Mouse (Mus musculus): Measurements from ENCODE around the gene Lrrc25. TPM values are rescaled to one million over a fixed set of nuclear protein-coding genes. Genes with fewer than 3 reads are reported as not detected.

Lrrc25 gene
- polyA plus RNA-seq, 1 experiment from 2014 or later: 4.0 TPM

DNA sequence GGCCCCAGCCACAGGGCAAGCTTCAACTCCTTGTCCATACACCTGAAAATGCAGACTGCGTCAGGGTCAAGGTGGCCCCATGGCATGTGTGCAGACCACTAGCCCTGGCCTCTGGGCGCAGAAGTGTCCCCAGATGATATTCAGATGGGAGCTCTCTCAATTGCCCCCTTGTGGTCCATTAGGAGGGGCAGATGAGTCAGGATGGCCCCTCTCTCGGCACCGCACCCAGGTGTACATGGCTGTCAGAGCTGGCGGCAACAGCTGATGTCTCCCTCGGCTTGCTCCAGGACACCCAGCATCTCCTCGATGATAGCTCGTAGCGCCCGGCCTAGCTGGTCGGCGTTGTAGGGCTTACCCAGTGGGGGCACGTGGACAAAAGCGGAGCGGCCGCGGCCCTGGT, 34.4 kb downstream of the Lrrc25 start:
- Histone ChIP-seq H3K27me3 (no peaks in the 10 kb centered on the region), H3K9me3 (replicated peaks) (no peaks in the 10 kb centered on the region), H3K36me3 (peaks cover 38% of the 10 kb centered on the region), H3K4me1 (peaks cover 26% of the 10 kb centered on the region), H3K4me3 (replicated peaks) (no peak overlapping the region), H3K9ac (no peak overlapping the region), H3K4me2 (replicated peaks) (no peak overlapping the region), H3K27ac (replicated peaks) (0 out of 2 replicates have a peak overlapping the region, but pooled peaks have one; percentile 60)
- WGBS: 94% methylated on average over 17 of the region's 17 CpGs
- no peak for ATAC-seq (ENCODE audit: insufficient number of reproducible peaks, low FRiP score, low TSS enrichment, low read depth)

GRCm38 (mm10) chr8:70653226-70653625, 37.3 kb downstream of the Lrrc25 start:
- Histone ChIP-seq H3K4me1 (peaks cover 17% of the 10 kb centered on the region), H3K4me2 (replicated peaks) (no peak overlapping the region), H3K9ac (no peak overlapping the region), H3K4me3 (replicated peaks) (no peak overlapping the region), H3K27ac (replicated peaks) (no peak overlapping the region), H3K9me3 (replicated peaks) (no peaks in the 10 kb centered on the region), H3K27me3 (no peaks in the 10 kb centered on the region), H3K36me3 (peaks cover 51% of the 10 kb centered on the region)
- no peak for ATAC-seq (ENCODE audit: insufficient number of reproducible peaks, low FRiP score, low TSS enrichment, low read depth)
- 61% methylated on average over 2 of the region's 2 CpGs for WGBS

- Histone ChIP-seq H3K27me3 (no peaks in the 10 kb centered on the region), H3K27ac (replicated peaks) (no peak overlapping the region), H3K9me3 (replicated peaks) (no peaks in the 10 kb centered on the region), H3K9ac (no peak overlapping the region), H3K36me3 (peaks cover 51% of the 10 kb centered on the region), H3K4me2 (replicated peaks) (no peak overlapping the region), H3K4me3 (replicated peaks) (no peak overlapping the region), H3K4me1 (peaks cover 24% of the 10 kb centered on the region)
- 74% methylated on average over 1 of the region's 1 CpGs for WGBS
- ATAC-seq (ENCODE audit: insufficient number of reproducible peaks, low FRiP score, low TSS enrichment, low read depth): no peak
Measured at GRCm38 (mm10) chr8:70654121-70654520, 38.2 kb downstream of the Lrrc25 start.

- Histone ChIP-seq H3K27me3 (no peaks in the 10 kb centered on the region), H3K9ac (no peak overlapping the region), H3K4me3 (replicated peaks) (no peak overlapping the region), H3K9me3 (replicated peaks) (no peaks in the 10 kb centered on the region), H3K36me3 (peaks cover 46% of the 10 kb centered on the region), H3K4me2 (replicated peaks) (no peak overlapping the region), H3K27ac (replicated peaks) (no peak overlapping the region), H3K4me1 (peaks cover 24% of the 10 kb centered on the region)
- ATAC-seq (ENCODE audit: insufficient number of reproducible peaks, low FRiP score, low TSS enrichment, low read depth): no peak
- WGBS: 22% methylated on average over 2 of the region's 2 CpGs
Measured at GRCm38 (mm10) chr8:70655469-70655868, 39.5 kb downstream of the Lrrc25 start.

GRCm38 (mm10) chr8:70656193-70656790, 40.3 kb downstream of the Lrrc25 start:
- no peaks in the 10 kb centered on the region for H3K27me3 ChIP-seq
- 69% methylated on average over 13 of the region's 13 CpGs for WGBS
- H3K27ac ChIP-seq (replicated peaks): no peak overlapping the region
- peaks cover 26% of the 10 kb centered on the region for H3K4me1 ChIP-seq
- no peak for ATAC-seq (ENCODE audit: insufficient number of reproducible peaks, low FRiP score, low TSS enrichment, low read depth)
- H3K9ac ChIP-seq: no peak overlapping the region
- H3K4me3 ChIP-seq (replicated peaks): no peak overlapping the region
- H3K36me3 ChIP-seq: peaks cover 38% of the 10 kb centered on the region
- H3K9me3 ChIP-seq (replicated peaks): no peaks in the 10 kb centered on the region
- no peak overlapping the region for H3K4me2 ChIP-seq (replicated peaks)

- Histone ChIP-seq H3K4me2 (replicated peaks) (no peak overlapping the region), H3K9me3 (replicated peaks) (no peaks in the 10 kb centered on the region), H3K4me3 (replicated peaks) (no peak overlapping the region), H3K4me1 (peaks cover 26% of the 10 kb centered on the region), H3K27me3 (no peaks in the 10 kb centered on the region), H3K9ac (no peak overlapping the region), H3K36me3 (peaks cover 30% of the 10 kb centered on the region), H3K27ac (replicated peaks) (no peak overlapping the region)
- 94% methylated on average over 3 of the region's 3 CpGs for WGBS
- ATAC-seq (ENCODE audit: insufficient number of reproducible peaks, low FRiP score, low TSS enrichment, low read depth): no peak
Measured at GRCm38 (mm10) chr8:70657214-70657613, 41.3 kb downstream of the Lrrc25 start.

- H3K27ac ChIP-seq (replicated peaks): no peak overlapping the region
- no peaks in the 10 kb centered on the region for H3K27me3 ChIP-seq
- ATAC-seq (ENCODE audit: insufficient number of reproducible peaks, low FRiP score, low TSS enrichment, low read depth): no peak
- no peak overlapping the region for H3K9ac ChIP-seq
- peaks cover 27% of the 10 kb centered on the region for H3K36me3 ChIP-seq
- WGBS: 83% methylated on average over 2 of the region's 2 CpGs
- H3K4me1 ChIP-seq: peaks cover 26% of the 10 kb centered on the region
- H3K4me2 ChIP-seq (replicated peaks): peak overlapping the region; percentile 96; the same call in 1 of the 2 replicates
- H3K9me3 ChIP-seq (replicated peaks): no peaks in the 10 kb centered on the region
- no peak overlapping the region for H3K4me3 ChIP-seq (replicated peaks)
Measured at GRCm38 (mm10) chr8:70657739-70658138, 41.8 kb downstream of the Lrrc25 start.

- Histone ChIP-seq H3K9me3 (replicated peaks) (no peaks in the 10 kb centered on the region), H3K4me3 (replicated peaks) (peak overlapping the region; percentile 79), H3K4me2 (replicated peaks) (peak overlapping the region; percentile 96), H3K27me3 (no peaks in the 10 kb centered on the region), H3K36me3 (peaks cover 24% of the 10 kb centered on the region), H3K27ac (replicated peaks) (peak overlapping the region; percentile 81), H3K4me1 (peaks cover 26% of the 10 kb centered on the region), H3K9ac (peak overlapping the region; percentile 72)
- 2% methylated on average over 31 of the region's 31 CpGs for WGBS
- ATAC-seq (ENCODE audit: insufficient number of reproducible peaks, low FRiP score, low TSS enrichment, low read depth): peak; percentile 17; the same call in 1 of the 2 replicates
Measured at GRCm38 (mm10) chr8:70658897-70659603, 43.1 kb downstream of the Lrrc25 start.

DNA sequence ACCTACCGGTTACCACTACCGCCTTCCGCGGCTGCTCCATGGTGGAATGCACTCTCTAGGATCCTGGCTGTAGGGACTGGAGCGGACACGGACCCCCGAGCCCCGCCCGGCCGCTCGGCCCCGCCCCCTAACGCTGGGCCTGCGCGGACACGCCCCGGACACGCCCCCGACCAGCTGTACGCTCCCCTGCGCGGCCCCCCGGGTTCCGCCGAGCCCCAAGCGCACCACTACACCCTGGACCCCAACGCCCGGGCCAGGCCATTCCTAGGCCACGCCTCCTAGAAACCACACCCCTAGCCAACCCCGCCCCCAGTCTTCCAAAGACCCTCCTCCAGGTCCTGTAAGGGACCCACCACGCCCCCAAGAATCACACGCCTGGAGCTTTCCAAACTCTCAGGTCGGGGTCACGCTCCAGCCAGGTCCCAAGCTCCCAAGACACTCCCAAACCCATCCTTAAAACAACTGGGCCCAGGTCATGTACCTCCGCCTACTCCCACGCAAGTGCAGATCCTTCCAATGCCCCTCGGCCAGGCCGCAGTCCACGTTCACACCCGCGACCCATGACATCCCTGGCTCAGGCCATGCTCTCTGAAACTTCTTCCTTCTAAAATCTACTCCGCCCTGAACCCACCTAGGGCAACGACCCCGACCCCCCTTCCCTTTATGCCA, 43.8 kb downstream of the Lrrc25 start:
- Histone ChIP-seq H3K27me3 (no peaks in the 10 kb centered on the region), H3K4me1 (peaks cover 26% of the 10 kb centered on the region), H3K4me3 (replicated peaks) (peak overlapping the region; percentile 79), H3K36me3 (peaks cover 19% of the 10 kb centered on the region), H3K9ac (peak overlapping the region; percentile 72), H3K9me3 (replicated peaks) (no peaks in the 10 kb centered on the region), H3K4me2 (replicated peaks) (peak overlapping the region; percentile 96), H3K27ac (replicated peaks) (peak overlapping the region; percentile 81)
- WGBS: under 1% methylated on average over 41 of the region's 44 CpGs
- ATAC-seq (ENCODE audit: insufficient number of reproducible peaks, low FRiP score, low TSS enrichment, low read depth): peak; percentile 98

- H3K27me3 ChIP-seq: no peaks in the 10 kb centered on the region
- 4% methylated on average over 14 of the region's 14 CpGs for WGBS
- peak within 1 kb of the TSS; percentile 96 for H3K4me2 ChIP-seq (replicated peaks)
- no peaks in the 10 kb centered on the region for H3K9me3 ChIP-seq (replicated peaks)
- H3K36me3 ChIP-seq: peaks cover 13% of the 10 kb centered on the region
- H3K9ac ChIP-seq: peak within 1 kb of the TSS; percentile 72
- peak within 1 kb of the TSS; percentile 81 for H3K27ac ChIP-seq (replicated peaks)
- peak within 1 kb of the TSS; percentile 79 for H3K4me3 ChIP-seq (replicated peaks)
- peak; percentile 52 for ATAC-seq (ENCODE audit: insufficient number of reproducible peaks, low FRiP score, low TSS enrichment, low read depth)
- H3K4me1 ChIP-seq: peaks cover 26% of the 10 kb centered on the region
Measured at GRCm38 (mm10) chr8:70660273-70660725, 44.3 kb downstream of the Lrrc25 start, which contains the start of gene Pgpep1. TSS of gene Pgpep1 (minus strand) at chr8:70660388.

- Histone ChIP-seq H3K36me3 (no peaks in the 10 kb centered on the region), H3K9ac (no peak overlapping the region), H3K9me3 (replicated peaks) (no peaks in the 10 kb centered on the region), H3K4me3 (replicated peaks) (no peak overlapping the region), H3K4me2 (replicated peaks) (no peak overlapping the region), H3K27me3 (no peaks in the 10 kb centered on the region), H3K27ac (replicated peaks) (no peak overlapping the region), H3K4me1 (peaks cover 16% of the 10 kb centered on the region)
- ATAC-seq (ENCODE audit: insufficient number of reproducible peaks, low FRiP score, low TSS enrichment, low read depth): no peak
- 57% methylated on average over 4 of the region's 4 CpGs for WGBS
Measured at GRCm38 (mm10) chr8:70663691-70664090, 47.7 kb downstream of the Lrrc25 start.

Measured in embryonic facial prominence, embryonic 15.5 days (tissue).